Mouse (Mus musculus) frontal cortex, postnatal 10 days (tissue): ENCODE measurements around the gene Mid1.
A peak's percentile ranks its signal among the peaks of the same experiment; 100 is the strongest.
"Not testable (repeated sequence)": the region's sequence is repeated elsewhere in the genome, so short reads cannot be mapped to it uniquely, and the experiment has no call there.

Experiments used
- DNase-seq, 2 experiments: peaks; one replicate each; pipeline ENCODE4 v3.0.0; 2022; ENCODE audit warnings: low spot score in 2 of 2, mixed read lengths in 1 of 2

Mid1 gene

GRCm38 (mm10) chrX:169986519-169987367, 301.7 kb downstream of the Mid1 start:
- DNase-seq = peak; percentile 90 to 94

- peak; percentile 75 to 81 for DNase-seq
Measured at GRCm38 (mm10) chrX:169987368-169987837, 302.4 kb downstream of the Mid1 start.

DNA sequence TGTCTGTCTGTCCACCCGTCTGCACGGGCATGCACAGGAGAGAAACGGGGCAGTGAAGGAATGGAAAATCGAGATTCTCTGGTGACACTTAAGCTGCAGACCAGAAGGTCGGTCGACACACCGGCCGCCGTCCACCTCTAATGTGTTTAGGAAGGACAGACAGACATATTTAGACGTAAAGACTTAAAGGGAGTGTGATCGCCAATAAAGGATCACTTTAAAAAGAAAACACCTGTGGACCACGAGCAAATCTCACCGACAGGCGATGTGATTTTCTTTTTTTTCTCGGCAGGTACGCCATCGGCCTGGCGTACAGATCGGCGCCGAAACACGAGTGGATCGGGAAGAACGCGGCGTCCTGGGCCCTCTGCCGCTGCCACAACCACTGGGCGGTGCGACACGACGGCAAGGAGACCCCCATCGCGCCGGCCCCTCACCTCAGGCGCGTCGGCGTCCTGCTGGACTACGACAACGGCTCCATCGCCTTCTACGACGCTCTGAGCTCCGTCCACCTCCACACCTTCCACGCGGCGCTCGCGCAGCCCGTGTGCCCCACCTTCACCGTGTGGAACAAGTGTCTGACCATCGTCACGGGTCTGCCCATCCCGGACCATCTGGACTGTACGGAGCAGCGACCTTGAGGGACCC, 303.7 kb downstream of the Mid1 start:
- peak; percentile 72 for DNase-seq

DNA sequence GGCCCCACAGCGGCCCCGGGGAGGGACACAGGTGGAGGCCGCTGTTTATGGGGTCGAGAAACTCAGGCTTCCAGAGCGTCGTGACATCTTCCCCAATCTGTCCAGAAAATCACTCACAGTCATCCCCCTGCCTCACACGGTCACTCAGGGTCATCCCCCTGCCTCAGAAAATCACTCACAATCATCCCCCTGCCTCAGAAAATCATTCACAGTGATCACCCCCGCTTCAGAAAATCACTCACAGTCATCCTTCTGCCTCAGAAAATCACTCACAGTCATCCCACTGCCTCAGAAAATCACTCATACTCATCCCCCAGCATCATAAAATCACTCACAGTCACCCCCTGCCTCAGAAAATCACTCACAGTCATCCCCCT, 304.2 kb downstream of the Mid1 start:
- not testable (repeated sequence) for DNase-seq

DNA sequence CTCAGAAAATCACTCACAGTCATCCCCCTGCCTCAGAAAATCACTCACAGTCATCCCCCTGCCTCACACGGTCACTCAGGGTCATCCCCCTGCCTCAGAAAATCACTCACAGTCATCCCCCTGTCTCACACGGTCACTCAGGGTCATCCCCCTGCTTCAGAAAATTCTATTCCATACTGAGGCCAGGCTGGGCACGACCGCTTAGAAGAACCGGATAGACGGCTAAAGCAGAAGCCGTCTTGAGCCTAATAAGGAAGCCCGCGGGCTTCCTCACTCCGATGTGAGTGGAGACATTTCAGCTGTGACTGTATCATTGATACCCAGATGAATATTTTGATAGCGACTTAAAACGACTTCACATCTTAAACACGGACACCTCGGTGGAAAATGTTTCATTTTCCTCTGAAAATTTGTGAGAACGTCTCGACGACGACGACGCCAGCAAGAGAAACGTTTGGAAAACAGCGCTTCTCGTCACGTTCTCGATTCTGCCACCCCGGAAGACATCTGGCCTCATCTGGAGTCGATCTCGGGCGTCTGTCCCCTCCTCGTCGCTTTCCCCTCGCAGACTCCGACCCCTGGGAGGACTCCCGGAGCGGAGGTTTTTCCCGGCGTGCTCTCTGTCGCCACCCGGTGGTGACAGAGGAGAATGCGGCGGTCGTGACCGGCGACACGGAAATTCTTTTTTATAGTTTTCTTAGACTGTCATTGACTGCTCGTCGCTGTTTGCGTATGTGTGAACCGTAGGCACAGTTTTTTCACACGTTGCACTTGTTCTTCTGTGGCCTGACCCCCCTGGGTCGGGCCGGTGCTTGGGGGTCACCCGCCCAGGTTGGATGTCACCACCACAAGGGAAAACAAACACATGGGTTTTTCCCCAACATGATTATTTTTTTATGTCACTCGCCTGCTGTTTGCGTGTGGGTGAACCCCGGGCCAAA, 305.0 kb downstream of the Mid1 start:
- peak; percentile 78 to 92 for DNase-seq

DNA sequence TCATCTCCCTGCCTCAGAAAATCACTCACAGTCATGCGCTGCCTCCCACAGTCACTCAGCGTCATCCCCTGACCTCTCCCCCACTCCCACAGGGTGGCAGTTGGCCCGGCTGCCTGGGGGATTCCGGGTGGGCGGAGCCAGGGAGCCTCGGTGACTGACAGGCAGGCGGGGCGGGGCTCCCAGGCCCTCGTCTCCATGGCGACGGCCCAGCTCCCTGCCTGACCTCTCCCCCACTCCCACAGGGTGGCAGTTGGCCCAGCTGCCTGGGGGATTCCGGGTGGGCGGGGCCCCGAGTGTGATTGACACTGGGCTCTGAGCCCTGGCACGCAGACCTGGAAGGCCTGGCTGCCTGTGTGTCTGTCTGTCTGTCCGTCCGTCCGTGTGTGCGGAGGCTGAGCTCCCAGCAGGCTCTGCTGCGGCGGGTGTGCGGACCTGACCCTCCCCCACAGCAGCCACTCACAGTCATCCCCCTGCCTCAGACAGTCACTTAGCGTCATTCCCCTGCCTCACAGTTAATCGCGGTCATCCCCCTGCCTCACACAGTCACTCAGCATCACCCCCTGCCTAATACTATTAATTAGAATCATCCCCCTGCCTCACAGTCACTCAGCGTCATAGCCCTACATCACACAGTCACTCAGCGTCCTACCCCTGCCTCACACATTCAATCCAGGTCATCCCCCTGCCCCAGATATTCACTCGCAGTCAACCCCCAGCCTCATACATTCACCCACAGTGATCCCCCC, 306.3 kb downstream of the Mid1 start:
- DNase-seq = peak; percentile 96 to 98

GRCm38 (mm10) chrX:169992086-169992930, 307.3 kb downstream of the Mid1 start:
- DNase-seq = peak; percentile 61 to 68

DNA sequence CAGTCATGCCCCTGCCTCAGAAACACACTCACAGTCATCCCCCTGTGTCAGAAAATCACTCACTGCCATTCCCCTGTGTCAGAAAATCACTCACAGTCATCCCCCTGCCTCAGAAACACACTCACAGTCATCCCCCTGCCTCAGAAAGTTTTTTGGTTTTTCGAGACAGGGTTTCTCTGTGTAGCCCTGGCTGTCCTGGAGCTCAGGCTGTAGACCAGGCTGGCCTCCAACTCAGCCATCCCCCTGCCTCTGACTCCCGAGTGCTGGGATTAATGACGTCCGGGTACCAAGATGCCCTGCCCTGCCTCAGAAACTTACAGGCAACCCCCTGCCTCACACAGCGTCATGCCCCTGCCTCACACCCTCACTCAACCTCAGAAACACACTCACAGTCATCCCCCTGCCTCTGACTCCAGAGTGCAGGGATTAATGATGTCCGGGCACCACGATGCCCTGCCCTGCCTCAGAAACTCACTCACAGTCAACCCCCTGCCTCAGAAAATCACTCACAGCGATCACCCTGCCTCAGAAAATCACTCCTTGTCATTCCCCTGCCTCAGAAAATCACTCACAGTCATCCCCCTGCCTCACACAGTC, 308.1 kb downstream of the Mid1 start:
- DNase-seq = not testable (repeated sequence)

DNA sequence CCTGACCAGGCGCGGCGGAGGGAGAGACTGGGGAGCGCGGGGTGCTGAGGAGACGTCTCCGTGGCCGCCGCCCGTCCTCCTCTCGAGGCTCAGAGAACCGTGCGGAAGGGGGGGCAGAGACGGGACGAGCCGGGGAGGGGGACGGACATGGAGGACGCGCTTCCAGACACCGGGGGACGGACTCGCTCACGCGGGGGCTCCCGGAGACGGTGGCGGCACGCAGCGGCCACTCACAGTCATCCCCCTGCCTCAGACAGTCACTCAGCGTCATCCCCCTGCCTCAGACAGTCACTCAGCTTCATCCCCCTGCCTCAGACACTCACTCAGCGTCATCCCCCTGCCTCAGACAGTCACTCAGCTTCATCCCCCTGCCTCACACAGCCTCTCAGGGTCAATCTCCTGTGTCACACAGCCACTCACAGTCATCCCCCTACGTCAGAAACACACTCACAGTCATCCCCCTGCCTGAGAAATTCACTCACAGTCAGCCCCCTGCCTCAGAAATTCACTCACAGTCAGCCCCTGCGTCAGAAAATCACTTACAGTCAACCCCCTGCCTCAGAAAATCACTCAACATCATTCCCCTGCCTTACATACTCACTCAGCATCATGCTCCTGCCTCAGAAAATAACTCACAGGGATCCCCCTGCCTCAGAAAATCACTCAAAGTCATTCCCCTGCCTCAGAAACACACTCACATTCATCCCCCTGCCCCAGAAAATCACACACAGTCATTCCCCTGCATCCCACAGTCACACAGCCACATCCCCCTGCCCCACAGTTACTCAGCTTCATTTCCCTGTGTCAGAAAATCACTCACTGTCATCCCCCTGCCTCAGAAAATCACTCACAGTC, 309.2 kb downstream of the Mid1 start:
- peak in 1 of 2 experiments; percentile 78 for DNase-seq

DNA sequence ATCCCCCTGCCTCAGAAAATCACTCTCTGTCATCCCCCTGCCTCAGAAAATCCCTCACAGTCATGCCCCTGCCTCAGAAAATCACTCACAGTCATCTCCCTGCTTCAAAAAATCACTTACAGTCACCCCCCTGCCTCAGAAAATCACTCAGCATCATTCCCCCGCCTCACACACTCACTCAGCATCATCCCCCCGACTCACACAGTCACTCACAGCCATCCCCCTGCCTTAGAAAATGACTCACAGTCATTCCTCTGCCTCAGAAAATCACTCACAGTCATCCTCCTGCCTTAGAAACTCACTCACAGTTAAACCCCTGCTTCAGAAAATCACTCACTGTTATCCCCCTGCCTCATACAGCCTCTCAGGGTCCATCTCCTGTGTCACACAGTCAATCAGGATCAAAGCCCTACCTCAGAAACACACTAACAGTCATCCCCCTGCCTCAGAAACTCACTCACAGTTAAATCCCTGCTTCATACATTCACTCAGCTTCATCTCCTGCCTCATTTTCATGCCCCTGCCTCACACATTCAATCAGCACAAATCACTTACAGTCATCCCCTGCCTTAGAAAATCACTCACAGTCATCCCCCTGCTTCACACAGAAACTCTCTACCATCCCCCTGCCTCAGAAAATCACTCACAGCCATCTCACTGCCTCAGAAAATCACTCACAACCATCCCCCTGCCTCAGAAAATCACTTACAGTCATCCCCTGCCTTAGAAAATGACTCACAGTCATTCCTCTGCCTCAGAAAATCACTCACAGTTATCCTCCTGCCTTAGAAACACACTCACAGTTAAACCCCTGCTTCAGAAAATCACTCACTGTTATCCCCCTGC, 310.1 kb downstream of the Mid1 start:
- DNase-seq = not testable (repeated sequence)

- not testable (repeated sequence) for DNase-seq
Measured at GRCm38 (mm10) chrX:169995909-169996521, 311.0 kb downstream of the Mid1 start.

DNA sequence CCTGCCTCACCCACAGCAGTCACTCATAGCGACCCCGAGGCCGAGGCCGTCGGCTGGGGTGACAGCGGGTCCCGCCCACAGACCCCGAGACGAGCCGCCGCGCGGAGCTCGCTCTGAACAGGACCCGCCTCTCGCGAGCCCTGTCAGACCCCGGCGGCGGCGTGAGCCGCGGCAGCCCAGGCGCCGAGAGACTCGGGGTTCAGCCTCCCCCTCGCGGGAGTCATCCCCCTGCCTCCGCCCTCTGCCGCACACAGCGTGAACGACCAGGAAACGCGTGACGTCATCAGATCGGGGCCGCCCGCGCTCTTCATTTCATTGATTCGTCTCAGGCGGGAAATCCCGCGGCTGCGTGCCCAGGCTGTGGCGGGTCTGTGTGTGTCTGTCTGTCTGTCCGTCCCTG, 311.9 kb downstream of the Mid1 start:
- DNase-seq = peak; percentile 94 to 97

DNA sequence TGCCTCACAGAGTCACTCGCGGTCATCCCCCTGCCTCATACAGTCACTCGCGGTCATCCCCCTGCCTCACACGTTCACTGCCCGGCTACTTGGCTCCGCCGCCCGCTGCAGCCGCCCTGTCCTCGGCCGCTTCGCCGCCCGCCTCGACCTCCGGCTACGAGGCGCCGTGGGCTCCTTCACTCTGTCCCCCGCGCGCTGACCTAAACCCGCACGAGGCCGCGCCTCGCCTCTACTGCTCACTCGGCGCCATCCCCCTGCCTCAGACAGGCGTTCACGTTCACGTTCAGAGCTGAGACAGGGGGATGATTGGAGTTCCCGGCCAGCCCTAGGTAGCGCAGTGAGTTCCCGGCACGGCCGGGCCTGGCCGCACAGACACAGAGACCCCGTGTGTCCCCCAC, 312.5 kb downstream of the Mid1 start:
- DNase-seq = not testable (repeated sequence)

DNA sequence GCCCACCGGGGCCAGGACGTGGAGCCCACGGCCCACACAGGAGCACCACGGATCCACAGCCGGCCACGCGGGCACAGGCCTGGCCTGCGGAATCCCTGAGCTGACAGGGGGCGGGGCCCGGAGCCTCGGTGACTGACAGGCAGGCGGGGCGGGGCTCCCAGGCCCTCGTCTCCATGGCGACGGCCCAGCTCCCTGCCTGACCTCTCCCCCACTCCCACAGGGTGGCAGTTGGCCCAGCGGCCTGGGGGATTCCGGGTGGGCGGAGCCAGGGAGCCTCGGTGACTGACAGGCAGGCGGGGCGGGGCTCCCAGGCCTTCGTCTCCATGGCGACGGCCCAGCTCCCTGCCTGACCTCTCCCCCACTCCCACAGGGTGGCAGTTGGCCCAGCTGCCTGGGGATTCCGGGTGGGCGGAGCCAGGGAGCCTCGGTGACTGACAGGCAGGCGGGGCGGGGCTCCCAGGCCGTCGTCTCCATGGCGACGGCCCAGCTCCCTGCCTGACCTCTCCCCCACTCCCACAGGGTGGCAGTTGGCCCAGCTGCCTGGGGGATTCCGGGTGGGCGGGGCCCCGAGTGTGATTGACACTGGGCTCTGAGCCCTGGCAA, 313.0 kb downstream of the Mid1 start:
- peak; percentile 100 for DNase-seq

GRCm38 (mm10) chrX:169998559-169999219, 313.7 kb downstream of the Mid1 start:
- DNase-seq = not testable (repeated sequence)

DNA sequence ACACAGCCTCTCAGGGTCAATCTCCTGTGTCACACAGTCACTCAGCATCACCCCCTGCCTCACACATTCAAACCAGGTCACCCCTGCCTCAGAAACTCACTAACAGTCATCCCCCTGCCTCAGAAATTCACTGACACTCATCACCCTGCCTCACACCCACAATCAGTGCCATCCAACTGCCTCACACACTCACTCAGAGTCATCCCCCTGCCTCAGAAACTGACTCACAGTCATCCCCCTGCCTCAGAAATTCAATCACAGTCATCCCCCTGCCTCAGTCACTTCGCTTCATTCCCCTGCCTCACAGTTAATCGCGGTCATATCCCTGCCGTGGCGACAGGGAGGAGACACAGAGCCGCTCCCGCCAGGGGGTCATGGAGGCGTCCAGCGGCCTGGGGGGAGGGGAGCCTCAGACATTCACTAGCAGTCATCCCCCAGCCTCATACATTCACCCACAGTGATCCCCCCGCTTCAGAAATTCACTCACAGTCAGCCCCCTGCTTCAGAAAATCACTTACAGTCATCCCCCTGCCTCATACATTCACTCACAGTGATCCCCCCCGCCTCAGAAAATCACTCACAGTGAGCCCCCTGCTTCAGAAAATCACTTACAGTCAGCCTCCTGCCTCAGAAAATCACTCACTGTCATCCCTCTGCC, 314.4 kb downstream of the Mid1 start:
- not testable (repeated sequence) for DNase-seq
